Mouse (Mus musculus): Measurements from ENCODE around the gene Zfp296. TPM values are rescaled to one million over a fixed set of nuclear protein-coding genes. Genes with fewer than 3 reads are reported as not detected.
"Not testable (repeated sequence)": the region's sequence is repeated elsewhere in the genome, so short reads cannot be mapped to it uniquely, and the experiment has no call there.

Gene Zfp296
- polyA plus RNA-seq, 1 experiment from 2014 or later, result 0.41 TPM

- peaks cover 95% of the 10 kb centered on the region for H3K36me3 ChIP-seq (replicated peaks)
- no peaks in the 10 kb centered on the region for H3K27me3 ChIP-seq (replicated peaks; ENCODE audit: low read depth, poor library complexity, severe bottlenecking)
- no peak overlapping the region for H3K4me3 ChIP-seq
- H3K4me1 ChIP-seq, result no peaks in the 10 kb centered on the region
- 90% methylated on average over 10 of the region's 10 CpGs for WGBS
- no peak for DNase-seq (ENCODE audit: low spot score)
- no peak overlapping the region for H3K27ac ChIP-seq (replicated peaks)
- no peaks in the 10 kb centered on the region for H3K9me3 ChIP-seq
These were observed 16.1 kb downstream of the Zfp296 start for GRCm38 (mm10) chr7:19593061-19593730.

GRCm38 (mm10) chr7:19600562-19600961, 23.5 kb downstream of the Zfp296 start:
- H3K4me1 ChIP-seq, result peaks cover 24% of the 10 kb centered on the region
- no peaks in the 10 kb centered on the region for H3K27me3 ChIP-seq (replicated peaks; ENCODE audit: low read depth, poor library complexity, severe bottlenecking)
- H3K36me3 ChIP-seq (replicated peaks), result peaks cover 67% of the 10 kb centered on the region
- H3K9me3 ChIP-seq, result no peaks in the 10 kb centered on the region
- DNase-seq (ENCODE audit: low spot score), result no peak
- no peak overlapping the region for H3K4me3 ChIP-seq
- no peak overlapping the region for H3K27ac ChIP-seq (replicated peaks)
- 69% methylated on average over 5 of the region's 5 CpGs for WGBS

DNA sequence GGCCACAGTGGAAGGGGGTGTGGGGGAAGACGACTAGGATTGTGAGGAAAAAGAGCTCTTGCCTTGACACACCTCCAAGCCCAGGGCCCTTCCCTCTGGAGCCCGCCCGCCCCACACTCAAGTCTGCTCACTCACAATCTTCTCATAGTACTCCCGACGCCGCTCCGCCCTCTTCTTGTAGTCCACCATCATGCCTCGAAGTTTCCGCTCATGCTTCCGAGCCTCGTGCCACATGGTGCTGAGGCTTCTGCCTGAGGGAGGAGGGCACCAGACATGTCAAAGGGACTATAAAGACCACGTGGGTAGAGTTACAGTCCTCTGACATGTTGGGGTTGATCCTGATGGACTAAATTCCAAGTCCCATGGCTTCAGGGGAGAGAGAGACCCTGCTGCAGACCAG, 26.0 kb downstream of the Zfp296 start:
- no peaks in the 10 kb centered on the region for H3K9me3 ChIP-seq
- H3K27me3 ChIP-seq (replicated peaks; ENCODE audit: low read depth, poor library complexity, severe bottlenecking), result no peaks in the 10 kb centered on the region
- DNase-seq (ENCODE audit: low spot score), result no peak
- H3K36me3 ChIP-seq (replicated peaks), result peaks cover 47% of the 10 kb centered on the region
- H3K4me1 ChIP-seq, result peaks cover 24% of the 10 kb centered on the region
- WGBS, result 84% methylated on average over 12 of the region's 12 CpGs
- H3K4me3 ChIP-seq, result peak overlapping the region; percentile 100
- no peak overlapping the region for H3K27ac ChIP-seq (replicated peaks)

GRCm38 (mm10) chr7:19603849-19604605, 26.9 kb downstream of the Zfp296 start, which contains the start of gene Clasrp:
TSS of gene Clasrp (minus strand) at chr7:19604486.
- Histone ChIP-seq H3K4me3 (peak within 1 kb of the TSS; percentile 100), H3K27me3 (replicated peaks; ENCODE audit: low read depth, poor library complexity, severe bottlenecking) (no peaks in the 10 kb centered on the region), H3K27ac (replicated peaks) (peak within 1 kb of the TSS; percentile 95), H3K36me3 (replicated peaks) (peaks cover 37% of the 10 kb centered on the region), H3K9me3 (no peaks in the 10 kb centered on the region), H3K4me1 (peaks cover 24% of the 10 kb centered on the region)
- 2% methylated on average over 57 of the region's 57 CpGs for WGBS
- DNase-seq (ENCODE audit: low spot score), result peak; percentile 96

DNA sequence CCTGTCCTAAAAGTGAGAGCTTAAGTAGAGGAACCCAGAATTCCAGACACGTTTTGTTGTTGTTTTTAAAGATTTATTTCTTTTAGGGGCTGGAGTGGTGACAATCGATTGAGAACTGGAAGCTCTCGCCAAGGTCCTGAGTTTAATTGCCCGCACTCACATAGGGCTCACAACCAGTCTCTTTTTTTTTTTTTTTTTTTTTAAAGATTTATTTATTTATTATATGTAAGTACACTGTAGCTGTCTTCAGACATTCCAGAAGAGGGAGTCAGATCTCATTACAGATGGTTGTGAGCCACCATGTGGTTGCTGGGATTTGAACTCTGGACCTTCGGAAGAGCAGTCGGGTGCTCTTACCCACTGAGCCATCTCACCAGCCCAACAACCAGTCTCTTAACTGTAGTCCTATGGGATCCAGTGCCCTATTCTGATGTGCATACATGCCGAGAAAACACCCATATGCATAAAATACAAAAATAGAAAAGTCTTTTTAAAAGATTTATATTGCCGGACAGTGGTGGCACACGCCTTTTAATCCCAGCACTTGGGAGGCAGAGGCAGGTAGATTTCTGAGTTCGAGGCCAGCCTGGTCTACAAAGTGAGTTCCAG, 27.6 kb downstream of the Zfp296 start:
- Histone ChIP-seq H3K4me3 (peak overlapping the region; percentile 100), H3K27ac (replicated peaks) (peak overlapping the region; percentile 95), H3K36me3 (replicated peaks) (peaks cover 30% of the 10 kb centered on the region), H3K4me1 (peaks cover 24% of the 10 kb centered on the region)
- H3K27me3 ChIP-seq (replicated peaks; ENCODE audit: low read depth, poor library complexity, severe bottlenecking); H3K9me3 ChIP-seq; DNase-seq (ENCODE audit: low spot score): not testable (repeated sequence)
- WGBS, result 58% methylated on average over 10 of the region's 10 CpGs

- Histone ChIP-seq H3K9me3 (no peaks in the 10 kb centered on the region), H3K36me3 (replicated peaks) (peaks cover 5% of the 10 kb centered on the region), H3K27me3 (replicated peaks; ENCODE audit: low read depth, poor library complexity, severe bottlenecking) (no peaks in the 10 kb centered on the region), H3K4me3 (no peak overlapping the region), H3K4me1 (peaks cover 16% of the 10 kb centered on the region), H3K27ac (replicated peaks) (no peak overlapping the region)
- DNase-seq (ENCODE audit: low spot score), result no peak
- 84% methylated on average over 5 of the region's 5 CpGs for WGBS
These were observed 30.2 kb downstream of the Zfp296 start for GRCm38 (mm10) chr7:19607291-19607690.

- H3K4me3 ChIP-seq, result no peak overlapping the region
- 92% methylated on average over 12 of the region's 12 CpGs for WGBS
- no peaks in the 10 kb centered on the region for H3K9me3 ChIP-seq
- no peak overlapping the region for H3K27ac ChIP-seq (replicated peaks)
- H3K4me1 ChIP-seq, result no peaks in the 10 kb centered on the region
- no peaks in the 10 kb centered on the region for H3K27me3 ChIP-seq (replicated peaks; ENCODE audit: low read depth, poor library complexity, severe bottlenecking)
- no peak for DNase-seq (ENCODE audit: low spot score)
- no peaks in the 10 kb centered on the region for H3K36me3 ChIP-seq (replicated peaks)
These were observed 32.7 kb downstream of the Zfp296 start for GRCm38 (mm10) chr7:19609641-19610332.

- Histone ChIP-seq H3K4me1 (no peaks in the 10 kb centered on the region), H3K27me3 (replicated peaks; ENCODE audit: low read depth, poor library complexity, severe bottlenecking) (no peaks in the 10 kb centered on the region), H3K9me3 (no peaks in the 10 kb centered on the region), H3K4me3 (no peak overlapping the region), H3K27ac (replicated peaks) (no peak overlapping the region), H3K36me3 (replicated peaks) (no peaks in the 10 kb centered on the region)
- 75% methylated on average over 5 of the region's 5 CpGs for WGBS
- DNase-seq (ENCODE audit: low spot score), result no peak
These were observed 33.9 kb downstream of the Zfp296 start for GRCm38 (mm10) chr7:19610969-19611368.

DNA sequence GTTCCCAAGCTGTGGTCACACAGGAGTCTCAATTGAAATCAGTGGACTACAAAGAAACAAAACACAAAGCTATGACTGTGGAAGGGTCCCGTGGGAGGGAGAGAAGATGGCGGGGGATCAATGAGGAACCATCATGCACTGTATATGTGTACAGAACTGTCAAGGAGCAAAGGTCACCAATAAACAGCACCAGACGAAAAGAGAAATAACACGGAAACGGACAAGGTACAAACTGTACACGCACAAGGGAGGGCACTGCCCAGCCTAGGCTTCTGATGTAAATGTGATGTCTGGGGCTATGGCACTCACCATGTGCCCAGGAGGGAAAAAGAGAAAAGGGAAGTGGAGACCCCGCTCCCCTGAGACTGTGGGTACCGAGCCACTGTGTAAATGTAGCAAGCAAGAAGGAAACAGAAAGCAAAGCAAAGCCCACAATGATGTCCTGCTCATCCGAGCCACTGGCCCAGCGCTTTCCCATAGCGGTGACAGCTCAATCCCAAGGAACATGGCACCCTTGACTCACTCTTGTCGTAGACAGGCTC, 38.0 kb downstream of the Zfp296 start:
- Histone ChIP-seq H3K4me1 (peaks cover 6% of the 10 kb centered on the region), H3K27me3 (replicated peaks; ENCODE audit: low read depth, poor library complexity, severe bottlenecking) (peaks cover 12% of the 10 kb centered on the region), H3K4me3 (no peak overlapping the region), H3K9me3 (no peaks in the 10 kb centered on the region), H3K27ac (replicated peaks) (no peak overlapping the region), H3K36me3 (replicated peaks) (no peaks in the 10 kb centered on the region)
- WGBS, result 85% methylated on average over 12 of the region's 12 CpGs
- DNase-seq (ENCODE audit: low spot score), result no peak

DNA sequence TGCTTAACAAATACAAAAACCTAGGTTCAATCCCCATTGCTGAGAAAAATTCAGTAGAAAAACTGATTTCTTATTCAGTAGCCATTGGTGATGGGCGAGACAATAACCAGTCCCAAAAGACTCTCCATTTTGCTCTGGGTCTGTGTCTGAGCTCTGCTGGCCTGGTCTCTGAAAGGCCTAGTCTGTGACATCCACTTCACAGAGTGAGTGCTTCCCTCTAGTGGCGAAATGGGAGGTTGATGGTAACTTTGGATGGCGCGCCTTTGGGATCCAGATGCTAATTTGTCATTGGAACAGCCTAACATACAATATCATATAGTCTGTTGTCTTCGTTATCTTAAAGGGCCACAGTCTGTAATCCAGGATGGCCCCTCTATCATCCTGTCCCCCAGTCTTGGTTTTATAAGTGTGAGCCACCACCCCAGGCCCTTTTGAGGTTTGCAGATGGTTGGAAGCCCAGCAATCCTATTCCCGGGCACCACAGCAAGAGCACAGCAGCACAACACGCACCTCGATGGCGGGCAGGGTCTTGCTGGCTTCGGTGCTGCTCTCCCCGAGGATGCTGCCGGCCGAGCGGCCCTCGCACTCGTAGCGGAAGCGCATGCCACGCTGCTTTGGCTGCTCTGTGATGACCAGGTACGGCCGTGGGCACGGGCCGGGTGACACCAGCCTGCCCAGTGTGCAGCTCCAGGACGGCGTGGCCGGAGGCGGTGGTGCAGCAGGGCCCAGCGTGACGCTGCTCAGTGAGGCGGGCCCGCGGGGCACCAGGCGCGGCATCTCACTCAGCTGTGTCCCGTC, 42.1 kb downstream of the Zfp296 start:
- Histone ChIP-seq H3K4me3 (peak overlapping the region; percentile 50), H3K9me3 (no peaks in the 10 kb centered on the region), H3K27me3 (replicated peaks; ENCODE audit: low read depth, poor library complexity, severe bottlenecking) (peaks cover 24% of the 10 kb centered on the region), H3K36me3 (replicated peaks) (no peaks in the 10 kb centered on the region), H3K27ac (replicated peaks) (peak overlapping the region; percentile 31; the same call in 1 of the 2 replicates), H3K4me1 (peaks cover 6% of the 10 kb centered on the region)
- peak; percentile 80 for DNase-seq (ENCODE audit: low spot score)
- WGBS, result 6% methylated on average over 35 of the region's 35 CpGs

- Histone ChIP-seq H3K27ac (replicated peaks) (no peak overlapping the region), H3K4me1 (peaks cover 6% of the 10 kb centered on the region), H3K36me3 (replicated peaks) (no peaks in the 10 kb centered on the region), H3K9me3 (no peaks in the 10 kb centered on the region), H3K27me3 (replicated peaks; ENCODE audit: low read depth, poor library complexity, severe bottlenecking) (peaks cover 24% of the 10 kb centered on the region), H3K4me3 (no peak overlapping the region)
- WGBS, result 94% methylated on average over 7 of the region's 7 CpGs
- no peak for DNase-seq (ENCODE audit: low spot score)
These were observed 43.7 kb downstream of the Zfp296 start for GRCm38 (mm10) chr7:19620811-19621210.
